In genomic region chr3:100702875-100703846, GRCm38 (mm10) we compare ENCODE assay signal across 8 mouse cellular contexts. TPM values are rescaled to one million over a fixed set of nuclear protein-coding genes. Genes with fewer than 3 reads are reported as not detected.
DNase-seq lines count a peak whose midpoint lies in the region; ATAC-seq and TF ChIP-seq lines count a peak whose summit lies in the region.

No protein-coding gene starts in this region.

- no peaks in the 10 kb centered on the region; the same call in 1 of the 2 replicates for H3K4me1 ChIP-seq in liver, postnatal 0 days (ENCODE audit: insufficient read depth)

- H3K27ac ChIP-seq in liver, postnatal 0 days (ENCODE audit: low read depth): peak overlapping the region; percentile 55; the same call in 1 of the 2 replicates

- DNase-seq in liver, postnatal 0 days: no peak
- no peak for DNase-seq in liver
- peak; percentile 55 for DNase-seq in adrenal gland, postnatal 14 days
- DNase-seq in induced T-regulatory cell, adult 2 months (ENCODE audit: low read depth): peak; percentile 39
- DNase-seq in embryo, embryonic 9.5 days (ENCODE audit: extremely low spot score): no peak
- no peak for DNase-seq in ovary, postnatal 10 days (ENCODE audit: low spot score)
- DNase-seq in spleen, adult 12 weeks (ENCODE audit: low spot score): no peak

- no peaks in the 10 kb centered on the region for H3K27me3 ChIP-seq in liver, postnatal 0 days (ENCODE audit: insufficient read depth, low read length)

- no peak overlapping the region; the same call in 1 of the 2 replicates for H3K9ac ChIP-seq in liver, postnatal 0 days (replicated peaks)

- no peak for TF ChIP-seq EP300 in liver, postnatal 0 days (IDR thresholded peaks at IDR 0.05; ENCODE audit: low read depth)

- H3K36me3 ChIP-seq in liver, postnatal 0 days (replicated peaks; ENCODE audit: insufficient read depth, low read length): no peaks in the 10 kb centered on the region

- TF ChIP-seq CTCF in liver, postnatal 0 days (IDR thresholded peaks at IDR 0.05; ENCODE audit: low read depth): no peak

- no peaks in the 10 kb centered on the region for H3K9me3 ChIP-seq in liver, postnatal 0 days (ENCODE audit: low read length)

- WGBS in liver, postnatal 0 days (ENCODE audit: insufficient replicate concordance): 36% methylated on average over 15 of the region's 15 CpGs

- peak overlapping the region; percentile 32; the same call in 1 of the 2 replicates for H3K4me2 ChIP-seq in liver, postnatal 0 days (ENCODE audit: low read depth, low read length)

- no peak overlapping the region for H3K4me3 ChIP-seq in liver, postnatal 0 days (ENCODE audit: low read depth, low read length)

- ATAC-seq in liver, postnatal 0 days: no peak
- ATAC-seq in megakaryocyte progenitor cell, adult 5-6 weeks (replicated peaks; ENCODE audit: poor library complexity): peak; percentile 54

RNA-seq across cellular contexts. Expression of gene Man1a2, which starts 17.9 kb away (rescaled TPM):
- 37.7 and 40.4 TPM in 2 replicates for polyA plus RNA-seq in liver, postnatal 0 days (2015; fragmentation: Nextera tagmentation; extraction: Ambion mirVana)
- total RNA-seq in adrenal gland, postnatal 14 days (2021): 89.6 and 90.3 TPM in 2 replicates
- 19.3 and 19.4 TPM in 2 replicates for total RNA-seq in megakaryocyte progenitor cell, adult 5-6 weeks (2015)
- 56.8 and 84.3 TPM in 2 replicates for total RNA-seq in megakaryocyte progenitor cell, adult 5-6 weeks (2017)

Comparison
In these comparisons a context has a peak if more than half of its experiments do, and no peak if none do; other contexts are left out.
1. DNase-seq: peak in adrenal gland, postnatal 14 days (single experiment) and induced T-regulatory cell, adult 2 months (single experiment); none in liver, postnatal 0 days (single experiment), liver (single experiment), embryo, embryonic 9.5 days (single experiment), ovary, postnatal 10 days (single experiment) and spleen, adult 12 weeks (single experiment).